Mouse (Mus musculus) liver, embryonic 14 days (tissue): Measurements from ENCODE around the gene Usp7. TPM values are rescaled to one million over a fixed set of nuclear protein-coding genes. Genes with fewer than 3 reads are reported as not detected.

Experiments
- polyA plus RNA-seq: library from polyadenylated mRNA; depleted of rRNA; stranded (reverse); fragments of >200 nt; gene quantifications from 2 replicates; pipeline ENCODE4 v1.2.3, GENCODE M21; 2012; rRNA removed

Usp7 gene
- polyA plus RNA-seq, result 55.5 and 63.2 TPM in 2 replicates

DNA sequence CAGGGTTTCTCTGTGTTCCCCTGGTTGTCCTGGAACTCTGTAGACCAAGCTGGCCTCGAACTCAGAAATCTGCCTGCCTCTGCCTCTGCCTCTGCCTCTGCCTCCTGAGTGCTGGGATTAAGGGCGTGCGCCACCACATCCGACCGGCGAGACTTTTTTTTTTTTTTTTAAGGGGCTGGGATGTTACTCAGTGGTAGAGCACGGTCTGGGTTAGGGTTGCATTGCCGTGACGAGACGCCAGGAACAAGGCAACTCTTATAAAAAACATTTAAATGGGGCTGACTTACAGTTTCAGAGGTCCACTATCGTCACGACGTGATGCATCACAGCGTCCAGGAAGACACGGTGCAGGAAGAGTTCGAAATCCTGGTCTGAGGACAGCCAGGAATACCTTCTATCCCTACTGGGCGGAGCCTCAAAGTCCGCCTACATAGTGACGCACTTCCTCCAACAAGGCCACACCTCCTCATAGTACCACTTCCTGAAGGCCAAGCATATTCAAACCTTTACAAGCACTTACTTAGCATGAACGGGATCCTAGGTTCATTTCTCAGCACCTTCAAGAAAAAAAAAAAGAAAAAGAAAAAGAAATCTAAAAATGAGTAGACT, at the start of gene Usp7:
TSS of gene Usp7 (minus strand) at position 360 of the 609 bp plus-strand sequence.

DNA sequence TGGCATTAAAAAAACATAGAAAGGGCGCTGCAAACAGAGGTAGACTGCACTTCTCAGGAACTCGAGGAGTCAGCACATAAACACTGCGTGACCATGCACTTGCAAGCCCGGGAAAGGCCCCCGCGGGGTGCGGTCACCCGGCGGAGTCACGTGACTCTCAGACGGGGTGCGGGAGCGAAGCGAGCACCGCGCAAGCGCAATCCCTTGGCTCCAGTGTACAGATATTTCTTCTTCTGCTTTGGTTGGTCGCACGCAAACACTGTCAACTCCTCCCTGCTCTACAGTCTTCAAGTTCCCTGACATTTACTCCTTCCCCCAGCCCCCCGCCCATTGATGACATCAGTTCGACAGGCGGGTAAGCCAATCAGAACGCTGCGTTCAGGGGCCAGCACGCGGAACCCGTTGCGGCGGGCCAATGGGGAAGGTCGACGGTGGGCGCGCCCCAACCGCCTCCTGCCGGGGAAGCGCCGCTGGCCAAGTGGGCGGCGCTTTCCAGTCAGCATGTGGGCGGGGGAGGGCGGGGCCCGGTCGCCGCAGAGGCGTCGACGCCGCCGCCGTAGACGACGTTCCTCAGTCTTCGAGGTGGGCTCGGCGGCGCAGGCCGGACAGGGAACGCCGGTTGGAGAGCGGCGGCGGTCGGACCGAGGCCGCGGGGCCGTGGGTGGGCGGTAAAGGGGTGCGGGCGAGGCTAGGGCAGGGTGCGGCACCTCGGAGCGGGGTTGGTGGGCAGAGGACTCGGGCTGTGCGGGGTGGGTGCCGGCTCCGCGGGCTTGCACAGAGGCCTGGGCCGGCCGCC, 37.7 kb upstream of the Usp7 start, which contains the start of gene 1810013L24Rik:
TSS of gene 1810013L24Rik (plus strand) at position 537 of the 796 bp plus-strand sequence.

DNA sequence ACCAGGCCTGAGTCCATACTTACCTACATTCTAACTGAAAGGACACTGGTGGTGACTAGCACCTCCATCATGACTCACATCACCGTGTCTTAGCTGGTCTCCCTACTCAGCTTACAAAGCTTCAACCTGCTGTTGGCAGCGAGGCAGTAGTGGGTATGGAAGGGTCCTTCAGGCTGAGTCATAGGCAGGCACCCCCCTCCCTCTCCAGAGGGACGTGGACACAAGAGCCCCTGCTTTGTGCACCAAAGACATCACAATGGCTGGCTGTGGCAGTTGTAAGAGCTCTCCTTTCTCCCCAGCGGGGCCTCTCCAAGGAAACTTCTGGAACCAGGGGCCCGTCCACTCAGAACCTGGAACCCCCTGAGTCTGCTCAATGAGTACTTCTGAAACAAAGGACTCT, 111.6 kb downstream of the Usp7 start, which contains the start of gene Gm5767:
TSS of gene Gm5767 (plus strand) at position 301 of the 400 bp plus-strand sequence.

DNA sequence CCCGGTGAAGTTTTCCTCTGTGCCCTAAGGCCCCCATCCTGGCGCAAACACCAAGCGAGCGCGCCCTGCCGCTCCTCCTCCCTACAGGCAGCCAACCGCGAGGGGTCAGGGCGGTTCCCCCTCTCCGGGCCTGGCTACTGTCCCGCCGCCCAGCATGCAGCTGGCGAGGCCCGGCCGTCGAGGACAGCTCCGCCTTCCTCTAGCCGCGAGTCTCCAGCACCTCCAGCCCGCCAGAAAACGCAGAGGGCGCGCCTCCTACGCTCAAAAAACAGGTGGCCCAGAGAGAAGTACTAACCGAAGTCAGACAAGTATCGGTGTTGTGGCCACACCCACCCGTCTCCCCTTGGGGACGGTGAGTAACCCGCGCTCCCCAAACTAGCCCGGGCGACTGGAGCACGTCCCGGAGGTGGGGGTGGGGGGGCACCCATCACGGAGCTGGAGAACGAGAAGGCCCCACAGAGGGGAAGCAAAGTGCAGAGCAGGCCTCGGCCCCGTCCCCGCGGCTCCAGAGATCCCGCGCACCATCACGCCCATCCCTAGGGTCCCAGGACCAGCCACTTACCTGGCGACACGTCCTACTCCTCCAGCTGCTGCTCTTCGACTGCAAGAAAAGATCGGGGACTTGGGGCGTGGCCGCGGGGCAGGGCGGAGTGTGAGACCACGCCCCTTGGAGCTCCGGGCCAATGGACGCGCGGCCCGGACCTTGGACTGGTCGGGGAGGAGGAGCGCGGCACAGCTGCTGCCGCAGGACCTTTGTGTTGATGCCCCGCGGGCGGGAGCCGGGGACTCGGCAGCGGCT, 120.4 kb downstream of the Usp7 start, which contains the start of gene Carhsp1:
TSS of gene Carhsp1 (minus strand) at position 605 of the 799 bp plus-strand sequence.

Other genes starting within 250 kb of the Usp7 start
- 20.4 and 25.1 TPM in 2 replicates for gene Pmm2, start 154.6 kb downstream of the Usp7 start, polyA plus RNA-seq
- 6.8 and 8.4 TPM in 2 replicates for gene Tmem186, start 154.6 kb downstream of the Usp7 start, polyA plus RNA-seq
- 32.7 and 39.8 TPM in 2 replicates for gene Carhsp1, start 120.2 kb downstream of the Usp7 start, polyA plus RNA-seq
- gene Gm5767, start 111.5 kb downstream of the Usp7 start, polyA plus RNA-seq, result 0.08 TPM in 1 of 2 replicates, not detected in the other
- 14.6 and 18.1 TPM in 2 replicates for gene 1810013L24Rik, start 37.8 kb upstream of the Usp7 start, polyA plus RNA-seq